Mouse (Mus musculus) neural tube, embryonic 13.5 days (tissue): Measurements from ENCODE around the gene Kcnma1. TPM values are rescaled to one million over a fixed set of nuclear protein-coding genes. Genes with fewer than 3 reads are reported as not detected.

ENCODE experiments used
- ATAC-seq: fragments of 200-750 bp; cut with Nextera tagmentation; 2 replicates; pipeline ENCODE4 v1.8.0; 2017; ENCODE audit warnings: low read depth, mild to moderate bottlenecking, moderate TSS enrichment, moderate library complexity
- H3K27ac ChIP-seq: fragments of 300-500 bp; sonication (generic); replicated peaks from 2 replicates; pipeline ENCODE4 v1.5.1; 2015; ENCODE audit warnings: moderate library complexity, mild to moderate bottlenecking, inconsistent platforms
- H3K27me3 ChIP-seq: fragments of 300-500 bp; sonication (generic); 2 replicates; pipeline ENCODE4 v1.6.1; 2015; ENCODE audit warnings: mild to moderate bottlenecking, inconsistent platforms
- H3K36me3 ChIP-seq: fragments of 300-500 bp; sonication (generic); 2 replicates; pipeline ENCODE4 v1.6.1; 2015; ENCODE audit warnings: mild to moderate bottlenecking, inconsistent platforms
- H3K4me1 ChIP-seq: fragments of 300-500 bp; sonication (generic); replicated peaks from 2 replicates; pipeline ENCODE4 v1.6.1; 2015; ENCODE audit warnings: inconsistent platforms
- H3K4me2 ChIP-seq: fragments of 300-500 bp; sonication (generic); 2 replicates; pipeline ENCODE4 v1.6.1; 2015; ENCODE audit warnings: inconsistent platforms, mild to moderate bottlenecking, moderate library complexity
- H3K4me3 ChIP-seq: fragments of 300-500 bp; sonication (generic); 2 replicates; pipeline ENCODE4 v1.5.1; 2015; ENCODE audit warnings: mild to moderate bottlenecking, inconsistent platforms
- H3K9ac ChIP-seq: fragments of 300-500 bp; sonication (generic); 2 replicates; pipeline ENCODE4 v1.6.1; 2015; ENCODE audit warnings: moderate library complexity, mild to moderate bottlenecking, inconsistent platforms
- H3K9me3 ChIP-seq: fragments of 300-500 bp; sonication (generic); 2 replicates; pipeline ENCODE4 v1.6.1; 2016; ENCODE audit warnings: inconsistent platforms
- WGBS: fragments of 180-500 bp; shearing (Covaris S2); methylation state at CpG from one replicate; pipeline ENCODE4 v1.1.7; 2015; 5-methylcytosine and 5-hydroxymethylcytosine counted together
- polyA plus RNA-seq: library from polyadenylated mRNA; unstranded; fragments of >200 nt; fragmentation: Nextera tagmentation; extraction: Ambion mirVana; gene quantifications from 2 replicates; pipeline ENCODE4 v1.2.1, GENCODE M21; 2015

The Kcnma1 gene
- polyA plus RNA-seq, 1 experiment from 2014 or later: 13.1 TPM

- Histone ChIP-seq H3K36me3 (no peaks in the 10 kb centered on the region), H3K27me3 (no peaks in the 10 kb centered on the region), H3K4me1 (no peaks in the 10 kb centered on the region), H3K4me2 (no peak overlapping the region), H3K9ac (no peak overlapping the region), H3K4me3 (no peak overlapping the region), H3K27ac (no peak overlapping the region), H3K9me3 (no peaks in the 10 kb centered on the region)
- no peak for ATAC-seq
- 69% methylated on average over 2 of the region's 2 CpGs for WGBS
Observed at GRCm38 (mm10) chr14:23943876-23944275, 70.4 kb downstream of the Kcnma1 start.

- no peak overlapping the region for H3K4me2 ChIP-seq
Observed at GRCm38 (mm10) chr14:23943152-23943551, 71.1 kb downstream of the Kcnma1 start.

GRCm38 (mm10) chr14:23942103-23942502 is 72.2 kb downstream of the Kcnma1 start:
- 87% methylated on average over 8 of the region's 8 CpGs for WGBS
- ATAC-seq: no peak
- Histone ChIP-seq H3K36me3 (no peaks in the 10 kb centered on the region), H3K27me3 (no peaks in the 10 kb centered on the region), H3K9me3 (no peaks in the 10 kb centered on the region), H3K9ac (no peak overlapping the region), H3K27ac (no peak overlapping the region), H3K4me1 (no peaks in the 10 kb centered on the region), H3K4me2 (no peak overlapping the region), H3K4me3 (no peak overlapping the region)

More at GRCm38 (mm10) chr14:23943152-23943551, 71.1 kb downstream of the Kcnma1 start:
- no peaks in the 10 kb centered on the region for H3K27me3 ChIP-seq
- H3K9ac ChIP-seq: no peak overlapping the region
- WGBS: 59% methylated on average over 5 of the region's 5 CpGs
- no peak for ATAC-seq
- H3K4me3 ChIP-seq: no peak overlapping the region
- H3K36me3 ChIP-seq: no peaks in the 10 kb centered on the region
- H3K9me3 ChIP-seq: no peaks in the 10 kb centered on the region
- H3K4me1 ChIP-seq: no peaks in the 10 kb centered on the region
- H3K27ac ChIP-seq: no peak overlapping the region

- H3K4me3 ChIP-seq: no peak overlapping the region
- no peak overlapping the region for H3K9ac ChIP-seq
- H3K27me3 ChIP-seq: no peaks in the 10 kb centered on the region
- H3K27ac ChIP-seq: no peak overlapping the region
- peaks cover 9% of the 10 kb centered on the region; the same call in 1 of the 2 replicates for H3K4me1 ChIP-seq
- no peak overlapping the region for H3K4me2 ChIP-seq
- no peaks in the 10 kb centered on the region for H3K36me3 ChIP-seq
- WGBS: 55% methylated on average over 6 of the region's 6 CpGs
- no peaks in the 10 kb centered on the region for H3K9me3 ChIP-seq
- peak; percentile 8; the same call in 1 of the 2 replicates for ATAC-seq
Observed at GRCm38 (mm10) chr14:23935016-23935415, 79.3 kb downstream of the Kcnma1 start.

- no peak overlapping the region for H3K9ac ChIP-seq
- WGBS: 85% methylated on average over 6 of the region's 6 CpGs
- H3K4me1 ChIP-seq: peaks cover 9% of the 10 kb centered on the region; the same call in 1 of the 2 replicates
- no peak overlapping the region for H3K27ac ChIP-seq
- H3K4me2 ChIP-seq: no peak overlapping the region
- H3K27me3 ChIP-seq: no peaks in the 10 kb centered on the region
- ATAC-seq: no peak
- no peaks in the 10 kb centered on the region for H3K9me3 ChIP-seq
- no peak overlapping the region for H3K4me3 ChIP-seq
- H3K36me3 ChIP-seq: no peaks in the 10 kb centered on the region
Observed at GRCm38 (mm10) chr14:23931671-23932071, 82.6 kb downstream of the Kcnma1 start.

GRCm38 (mm10) chr14:23929168-23929567 is 85.1 kb downstream of the Kcnma1 start:
- 85% methylated on average over 3 of the region's 3 CpGs for WGBS

GRCm38 (mm10) chr14:23923356-23923755 is 90.9 kb downstream of the Kcnma1 start:
- ATAC-seq: no peak
- Histone ChIP-seq H3K27ac (no peak overlapping the region), H3K4me2 (no peak overlapping the region), H3K9me3 (no peaks in the 10 kb centered on the region), H3K36me3 (no peaks in the 10 kb centered on the region), H3K27me3 (no peaks in the 10 kb centered on the region), H3K4me1 (no peaks in the 10 kb centered on the region), H3K4me3 (no peak overlapping the region), H3K9ac (no peak overlapping the region)
- WGBS: 85% methylated on average over 2 of the region's 2 CpGs

More at GRCm38 (mm10) chr14:23929168-23929567, 85.1 kb downstream of the Kcnma1 start:
- no peak overlapping the region for H3K27ac ChIP-seq
- H3K36me3 ChIP-seq: no peaks in the 10 kb centered on the region
- no peak overlapping the region for H3K4me2 ChIP-seq
- H3K4me3 ChIP-seq: no peak overlapping the region
- H3K9ac ChIP-seq: no peak overlapping the region
- no peak for ATAC-seq
- H3K4me1 ChIP-seq: no peaks in the 10 kb centered on the region
- no peaks in the 10 kb centered on the region for H3K27me3 ChIP-seq
- H3K9me3 ChIP-seq: no peaks in the 10 kb centered on the region

- H3K27me3 ChIP-seq: no peaks in the 10 kb centered on the region
- 88% methylated on average over 3 of the region's 3 CpGs for WGBS
- H3K9ac ChIP-seq: no peak overlapping the region
- no peaks in the 10 kb centered on the region for H3K9me3 ChIP-seq
- H3K36me3 ChIP-seq: no peaks in the 10 kb centered on the region
- no peak overlapping the region for H3K27ac ChIP-seq
- no peak overlapping the region for H3K4me2 ChIP-seq
- no peak for ATAC-seq
- H3K4me1 ChIP-seq: no peaks in the 10 kb centered on the region
- no peak overlapping the region for H3K4me3 ChIP-seq
Observed at GRCm38 (mm10) chr14:23922755-23923154, 91.5 kb downstream of the Kcnma1 start.

- H3K4me2 ChIP-seq: no peak overlapping the region
- 71% methylated on average over 1 of the region's 1 CpGs for WGBS
- H3K27me3 ChIP-seq: no peaks in the 10 kb centered on the region
- H3K27ac ChIP-seq: no peak overlapping the region
- H3K36me3 ChIP-seq: no peaks in the 10 kb centered on the region
- ATAC-seq: no peak
- H3K4me3 ChIP-seq: no peak overlapping the region
- no peaks in the 10 kb centered on the region for H3K4me1 ChIP-seq
- no peak overlapping the region for H3K9ac ChIP-seq
- H3K9me3 ChIP-seq: no peaks in the 10 kb centered on the region
Observed at GRCm38 (mm10) chr14:23911108-23911629, 103.1 kb downstream of the Kcnma1 start.

- no peak overlapping the region for H3K27ac ChIP-seq
- H3K9ac ChIP-seq: no peak overlapping the region
- ATAC-seq: no peak
- no peaks in the 10 kb centered on the region for H3K9me3 ChIP-seq
- H3K36me3 ChIP-seq: no peaks in the 10 kb centered on the region
- H3K27me3 ChIP-seq: no peaks in the 10 kb centered on the region
- no peak overlapping the region for H3K4me2 ChIP-seq
- no peak overlapping the region for H3K4me3 ChIP-seq
- 79% methylated on average over 5 of the region's 5 CpGs for WGBS
- H3K4me1 ChIP-seq: peaks cover 9% of the 10 kb centered on the region
Observed at GRCm38 (mm10) chr14:23908564-23908963, 105.7 kb downstream of the Kcnma1 start.

GRCm38 (mm10) chr14:23902636-23903279 is 111.5 kb downstream of the Kcnma1 start:
- no peaks in the 10 kb centered on the region for H3K27me3 ChIP-seq
- no peak overlapping the region for H3K4me2 ChIP-seq
- H3K27ac ChIP-seq: peak overlapping the region; percentile 67
- H3K4me1 ChIP-seq: peaks cover 33% of the 10 kb centered on the region
- no peak overlapping the region for H3K4me3 ChIP-seq
- H3K9me3 ChIP-seq: no peaks in the 10 kb centered on the region
- no peaks in the 10 kb centered on the region for H3K36me3 ChIP-seq
- peak; percentile 77; the same call in 1 of the 2 replicates for ATAC-seq
- 31% methylated on average over 10 of the region's 10 CpGs for WGBS
- H3K9ac ChIP-seq: no peak overlapping the region

- Histone ChIP-seq H3K9me3 (no peaks in the 10 kb centered on the region), H3K36me3 (no peaks in the 10 kb centered on the region), H3K4me3 (no peak overlapping the region), H3K27me3 (no peaks in the 10 kb centered on the region), H3K27ac (no peak overlapping the region), H3K9ac (no peak overlapping the region), H3K4me2 (no peak overlapping the region), H3K4me1 (peaks cover 33% of the 10 kb centered on the region)
- no peak for ATAC-seq
- 86% methylated on average over 5 of the region's 5 CpGs for WGBS
Observed at GRCm38 (mm10) chr14:23899462-23899861, 114.8 kb downstream of the Kcnma1 start.

- no peak for ATAC-seq
- Histone ChIP-seq H3K4me3 (no peak overlapping the region), H3K9me3 (no peaks in the 10 kb centered on the region), H3K27ac (no peak overlapping the region), H3K9ac (no peak overlapping the region), H3K27me3 (no peaks in the 10 kb centered on the region), H3K36me3 (no peaks in the 10 kb centered on the region), H3K4me2 (no peak overlapping the region), H3K4me1 (peaks cover 17% of the 10 kb centered on the region)
- 87% methylated on average over 5 of the region's 5 CpGs for WGBS
Observed at GRCm38 (mm10) chr14:23897815-23898214, 116.5 kb downstream of the Kcnma1 start.
